Mouse (Mus musculus): ENCODE results near the gene Elavl3. TPM values are rescaled to one million over a fixed set of nuclear protein-coding genes. Genes with fewer than 3 reads are reported as not detected.

The Elavl3 gene
- total and polyA plus RNA-seq, 3 experiments, result 1.3 to 2.4 (median 2.1) TPM

Other genes with a start within 250 kb of the Elavl3 start
- gene Angptl8, start 216.5 kb downstream of the Elavl3 start, total RNA-seq (2021), result 1 to 10 TPM; 8.1 to 8.7 TPM
- 26.5 and 55.8 TPM in 2 replicates for gene Angptl8, start 216.5 kb downstream of the Elavl3 start, polyA plus RNA-seq (2012; rRNA removed)
- gene Dock6, start 199.4 kb downstream of the Elavl3 start, total RNA-seq (2021), result 10 to 100 TPM; 32.9 to 37.0 TPM
- gene Dock6, start 199.4 kb downstream of the Elavl3 start, polyA plus RNA-seq (2012; rRNA removed), result 76.6 and 91.2 TPM in 2 replicates
- gene Rab3d, start 133.8 kb downstream of the Elavl3 start, total RNA-seq (2021), result 10 to 100 TPM; 48.3 to 52.2 TPM
- gene Rab3d, start 133.8 kb downstream of the Elavl3 start, polyA plus RNA-seq (2012; rRNA removed), result 75.9 and 84.8 TPM in 2 replicates
- gene Ccdc159, start 124.6 kb downstream of the Elavl3 start, total RNA-seq (2021), result 10 to 100 TPM in 1 of 2 experiments, 1 to 10 TPM in 1; 9.4 to 10.5 TPM
- gene Ccdc159, start 124.6 kb downstream of the Elavl3 start, polyA plus RNA-seq (2012; rRNA removed), result 17.3 and 24.5 TPM in 2 replicates
- 100 to 1,000 TPM; 381 to 452 TPM for gene Tmem205, start 124.5 kb downstream of the Elavl3 start, total RNA-seq (2021)
- gene Tmem205, start 124.5 kb downstream of the Elavl3 start, polyA plus RNA-seq (2012; rRNA removed), result 1,222 and 1,525 TPM in 2 replicates
- 10 to 100 TPM; 21.7 to 31.7 TPM for gene Plppr2, start 115.0 kb downstream of the Elavl3 start, total RNA-seq (2021)
- 120 and 147 TPM in 2 replicates for gene Plppr2, start 115.0 kb downstream of the Elavl3 start, polyA plus RNA-seq (2012; rRNA removed)
- gene Swsap1, start 96.3 kb downstream of the Elavl3 start, total RNA-seq (2021), result 10 to 100 TPM; 14.2 to 18.6 TPM
- gene Swsap1, start 96.3 kb downstream of the Elavl3 start, polyA plus RNA-seq (2012; rRNA removed), result 12.4 and 20.2 TPM in 2 replicates
- gene Epor, start 88.5 kb downstream of the Elavl3 start, total RNA-seq (2021), result 1 to 10 TPM; 1.5 to 2.7 TPM
- 3.7 and 6.0 TPM in 2 replicates for gene Epor, start 88.5 kb downstream of the Elavl3 start, polyA plus RNA-seq (2012; rRNA removed)
- 10 to 100 TPM; 14.2 to 46.9 TPM for gene Rgl3, start 62.6 kb downstream of the Elavl3 start, total RNA-seq (2021)
- 137 and 177 TPM in 2 replicates for gene Rgl3, start 62.6 kb downstream of the Elavl3 start, polyA plus RNA-seq (2012; rRNA removed)
- 1 to 10 TPM in 1 of 2 experiments, under 1 TPM in 1; 0.73 to 1.0 TPM for gene Ccdc151, start 49.4 kb downstream of the Elavl3 start, total RNA-seq (2021)
- 0.47 and 0.73 TPM in 2 replicates for gene Ccdc151, start 49.4 kb downstream of the Elavl3 start, polyA plus RNA-seq (2012; rRNA removed)
- gene Prkcsh, start 49.2 kb downstream of the Elavl3 start, total RNA-seq (2021), result 100 to 1,000 TPM; 166 to 175 TPM
- 136 and 209 TPM in 2 replicates for gene Prkcsh, start 49.2 kb downstream of the Elavl3 start, polyA plus RNA-seq (2012; rRNA removed)
- not detected for gene Gm49318, start 19.2 kb upstream of the Elavl3 start, total RNA-seq (2021)
- gene Gm49318, start 19.2 kb upstream of the Elavl3 start, polyA plus RNA-seq (2012; rRNA removed), result not detected in 2 replicates
- 1 to 10 TPM; 8.0 to 8.5 TPM for gene Zfp653, start 19.4 kb upstream of the Elavl3 start, total RNA-seq (2021)
- gene Zfp653, start 19.4 kb upstream of the Elavl3 start, polyA plus RNA-seq (2012; rRNA removed), result 19.3 and 20.7 TPM in 2 replicates
- gene Ecsit, start 33.4 kb upstream of the Elavl3 start, total RNA-seq (2021), result 10 to 100 TPM; 50.9 to 70.8 TPM
- 52.6 and 65.2 TPM in 2 replicates for gene Ecsit, start 33.4 kb upstream of the Elavl3 start, polyA plus RNA-seq (2012; rRNA removed)
- 1 to 10 TPM in 1 of 2 experiments, under 1 TPM in 1; 0.58 to 3.8 TPM for gene Cnn1, start 47.2 kb upstream of the Elavl3 start, total RNA-seq (2021)
- gene Cnn1, start 47.2 kb upstream of the Elavl3 start, polyA plus RNA-seq (2012; rRNA removed), result 1.1 and 1.8 TPM in 2 replicates
- gene Elof1, start 65.1 kb upstream of the Elavl3 start, total RNA-seq (2021), result 10 to 100 TPM; 73.9 to 90.9 TPM
- gene Elof1, start 65.1 kb upstream of the Elavl3 start, polyA plus RNA-seq (2012; rRNA removed), result 157 and 159 TPM in 2 replicates
- 10 to 100 TPM; 65.9 to 86.3 TPM for gene Acp5, start 83.7 kb upstream of the Elavl3 start, total RNA-seq (2021)
- 93.2 and 189 TPM in 2 replicates for gene Acp5, start 83.7 kb upstream of the Elavl3 start, polyA plus RNA-seq (2012; rRNA removed)
- 10 to 100 TPM; 34.8 to 65.0 TPM for gene Pigyl, start 104.8 kb upstream of the Elavl3 start, total RNA-seq (2021)
- 75.3 and 79.6 TPM in 2 replicates for gene Pigyl, start 104.8 kb upstream of the Elavl3 start, polyA plus RNA-seq (2012; rRNA removed)
- gene Zfp872, start 136.1 kb upstream of the Elavl3 start, total RNA-seq (2021), result 1 to 10 TPM; 1.8 to 3.9 TPM
- gene Zfp872, start 136.1 kb upstream of the Elavl3 start, polyA plus RNA-seq (2012; rRNA removed), result 0.11 and 0.16 TPM in 2 replicates
- gene Zfp809, start 173.7 kb upstream of the Elavl3 start, total RNA-seq (2021), result 10 to 100 TPM; 31.8 to 52.5 TPM
- gene Zfp809, start 173.7 kb upstream of the Elavl3 start, polyA plus RNA-seq (2012; rRNA removed), result 11.9 and 26.1 TPM in 2 replicates
- 1 to 10 TPM in 1 of 2 experiments, under 1 TPM in 1; 0.58 to 1.1 TPM for gene Zfp599, start 207.9 kb upstream of the Elavl3 start, total RNA-seq (2021)
- 0.04 TPM in 1 of 2 replicates, not detected in the other for gene Zfp599, start 207.9 kb upstream of the Elavl3 start, polyA plus RNA-seq (2012; rRNA removed)